ENCODE assay signal across 7 mouse cellular contexts in the genomic region with DNA sequence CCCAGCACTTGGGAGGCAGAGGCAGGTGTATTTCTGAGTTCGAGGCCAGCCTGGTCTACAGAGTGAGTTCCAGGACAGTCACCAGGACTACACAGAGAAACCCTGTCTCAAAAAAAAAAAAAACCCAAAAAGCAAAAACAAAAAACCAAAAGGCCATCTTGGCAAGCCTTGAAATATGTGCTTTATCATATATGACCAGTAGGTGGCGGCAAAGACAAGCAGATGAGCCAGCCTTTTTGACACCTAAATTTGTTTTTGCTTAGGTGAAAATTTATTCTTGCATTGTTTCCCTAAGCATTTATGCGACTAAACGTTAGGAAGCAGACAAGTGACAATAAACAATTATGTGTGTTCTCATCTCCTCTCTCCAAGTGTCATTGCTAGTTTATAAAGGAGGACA. TPM values are rescaled to one million over a fixed set of nuclear protein-coding genes. Genes with fewer than 3 reads are reported as not detected.
DNase-seq lines count a peak whose midpoint lies in the region; ATAC-seq and TF ChIP-seq lines count a peak whose summit lies in the region.

No protein-coding gene starts in this region.

- TF ChIP-seq CTCF in ES-Bruce4 (IDR thresholded peaks at IDR 0.05; ENCODE audit: low read depth, low read length) = peak; percentile 13

- H3K9ac ChIP-seq in ES-Bruce4 (ENCODE audit: low read depth, poor library complexity, severe bottlenecking) = no peak overlapping the region

- TF ChIP-seq POLR2A in ES-Bruce4 (IDR thresholded peaks at IDR 0.05; ENCODE audit: insufficient read depth, low read length) = no peak

- peaks cover 3% of the 10 kb centered on the region for H3K4me1 ChIP-seq in ES-Bruce4 (ENCODE audit: control insufficient read depth, insufficient read depth, low read length)

- no peak overlapping the region for H3K27ac ChIP-seq in ES-Bruce4 (ENCODE audit: insufficient read depth, low read length)

- TF ChIP-seq EP300 in ES-Bruce4 (IDR thresholded peaks at IDR 0.05; ENCODE audit: insufficient read depth, low read depth, low read length) = no peak

- DNase-seq in layer of hippocampus, adult 11-12 months (ENCODE audit: low spot score) = peak; percentile 37
- no peak for DNase-seq in layer of hippocampus, postnatal 36 days
- peak; percentile 58 for DNase-seq in lung, postnatal 14 days
- DNase-seq in gastrocnemius, postnatal 4 days (ENCODE audit: low spot score in 2 of 2) = no peak

- H3K4me3 ChIP-seq in ES-Bruce4 (ENCODE audit: low read depth, low read length) = no peak overlapping the region

- H3K27me3 ChIP-seq in ES-Bruce4 (ENCODE audit: control insufficient read depth, insufficient read depth, low read length, poor library complexity, severe bottlenecking) = no peaks in the 10 kb centered on the region

- no peaks in the 10 kb centered on the region for H3K36me3 ChIP-seq in ES-Bruce4 (ENCODE audit: control insufficient read depth, insufficient read depth, low read length, poor library complexity, severe bottlenecking)

- H3K9me3 ChIP-seq in ES-Bruce4 (replicated peaks; ENCODE audit: control insufficient read depth, insufficient read depth, low read length, poor library complexity, severe bottlenecking) = no peaks in the 10 kb centered on the region

- peak; percentile 17 for ATAC-seq in activated CD4-positive, CD25-positive, alpha-beta regulatory T cell, adult 4 months
- ATAC-seq in granulocyte monocyte progenitor cell, adult 5-6 weeks (replicated peaks; ENCODE audit: poor library complexity, severe bottlenecking) = peak; percentile 52

RNA-seq across cellular contexts. Expression of a gene that starts 57.9 kb away (rescaled TPM):
- total RNA-seq in layer of hippocampus, postnatal 36 days (2021) = 10 to 100 TPM; 86.2 to 93.8 TPM
- 164 and 167 TPM in 2 replicates for polyA plus RNA-seq in ES-Bruce4 (2011; ENCODE audit: insufficient read depth, insufficient read length, low read depth, missing spikeins)
- 10 to 100 TPM; 20.0 to 26.8 TPM for polyA plus RNA-seq in activated CD4-positive, CD25-positive, alpha-beta regulatory T cell, adult 4 months (2017; shearing (Covaris generic))
- 140 and 152 TPM in 2 replicates for total RNA-seq in granulocyte monocyte progenitor cell, adult 5-6 weeks (2014; fragmentation: Nextera tagmentation)
- 57.4 and 70.4 TPM in 2 replicates for total RNA-seq in granulocyte monocyte progenitor cell, adult 5-6 weeks (2017)
- 10 to 100 TPM; 92.7 to 95.0 TPM for total RNA-seq in gastrocnemius, postnatal 4 days (2021)

Comparison
In these comparisons a context has a peak if more than half of its experiments do, and no peak if none do; other contexts are left out.
1. DNase-seq: peak in layer of hippocampus, adult 11-12 months (single experiment) and lung, postnatal 14 days (single experiment); none in layer of hippocampus, postnatal 36 days (0 of 2) and gastrocnemius, postnatal 4 days (0 of 2).